Mouse (Mus musculus): ENCODE data around the gene Rmnd5b. TPM values are rescaled to one million over a fixed set of nuclear protein-coding genes. Genes with fewer than 3 reads are reported as not detected.
A peak's percentile ranks its signal among the peaks of the same experiment; 100 is the strongest.
"Not testable (repeated sequence)": the region's sequence is repeated elsewhere in the genome, so short reads cannot be mapped to it uniquely, and the experiment has no call there.

Rmnd5b gene
- polyA plus RNA-seq, 1 experiment from 2014 or later, result 49.9 TPM

GRCm38 (mm10) chr11:51636323-51636684, 608 bp upstream of the Rmnd5b start:
- Histone ChIP-seq H3K27ac (peak overlapping the region; percentile 85), H3K4me3 (peak overlapping the region; percentile 80), H3K9me3 (no peaks in the 10 kb centered on the region), H3K36me3 (no peaks in the 10 kb centered on the region), H3K27me3 (no peaks in the 10 kb centered on the region), H3K4me2 (peak overlapping the region; percentile 81), H3K4me1 (peaks cover 24% of the 10 kb centered on the region), H3K9ac (peak overlapping the region; percentile 79)
- WGBS, result 3% methylated on average over 6 of the region's 6 CpGs
- ATAC-seq (ENCODE audit: insufficient number of reproducible peaks, insufficient read depth, low FRiP score, low TSS enrichment, low read depth), result no peak

GRCm38 (mm10) chr11:51635127-51635524, 570 bp downstream of the Rmnd5b start:
- Histone ChIP-seq H3K27me3 (no peaks in the 10 kb centered on the region), H3K4me3 (peak overlapping the region; percentile 80), H3K36me3 (no peaks in the 10 kb centered on the region), H3K9ac (peak overlapping the region; percentile 79), H3K27ac (peak overlapping the region; percentile 85), H3K4me2 (peak overlapping the region; percentile 81), H3K9me3 (no peaks in the 10 kb centered on the region), H3K4me1 (peaks cover 24% of the 10 kb centered on the region)
- 18% methylated on average over 6 of the region's 6 CpGs for WGBS
- no peak for ATAC-seq (ENCODE audit: insufficient number of reproducible peaks, insufficient read depth, low FRiP score, low TSS enrichment, low read depth)

- no peak overlapping the region for H3K4me2 ChIP-seq
- H3K4me1 ChIP-seq, result peaks cover 24% of the 10 kb centered on the region
- no peak overlapping the region for H3K9ac ChIP-seq
- H3K36me3 ChIP-seq, result peaks cover 8% of the 10 kb centered on the region; the same call in 1 of the 2 replicates
- no peaks in the 10 kb centered on the region for H3K9me3 ChIP-seq
- H3K27ac ChIP-seq, result no peak overlapping the region
- no peak overlapping the region for H3K4me3 ChIP-seq
- no peak for ATAC-seq (ENCODE audit: insufficient number of reproducible peaks, insufficient read depth, low FRiP score, low TSS enrichment, low read depth)
- WGBS, result 90% methylated on average over 3 of the region's 3 CpGs
- no peaks in the 10 kb centered on the region for H3K27me3 ChIP-seq
These were observed 2.0 kb downstream of the Rmnd5b start for GRCm38 (mm10) chr11:51633721-51634120.

- not testable (repeated sequence) for H3K4me2 ChIP-seq; H3K9me3 ChIP-seq; H3K4me3 ChIP-seq; H3K27ac ChIP-seq; ATAC-seq (ENCODE audit: insufficient number of reproducible peaks, insufficient read depth, low FRiP score, low TSS enrichment, low read depth); H3K9ac ChIP-seq; H3K27me3 ChIP-seq
- peaks cover 23% of the 10 kb centered on the region for H3K4me1 ChIP-seq
- 94% methylated on average over 7 of the region's 7 CpGs for WGBS
- peaks cover 11% of the 10 kb centered on the region; the same call in 1 of the 2 replicates for H3K36me3 ChIP-seq
These were observed 2.5 kb downstream of the Rmnd5b start for GRCm38 (mm10) chr11:51633200-51633599.

- Histone ChIP-seq H3K27me3 (no peaks in the 10 kb centered on the region), H3K9me3 (no peaks in the 10 kb centered on the region), H3K27ac (no peak overlapping the region), H3K4me3 (no peak overlapping the region), H3K9ac (0 out of 2 replicates have a peak overlapping the region, but pooled peaks have one; percentile 8), H3K36me3 (peaks cover 20% of the 10 kb centered on the region), H3K4me2 (no peak overlapping the region), H3K4me1 (peaks cover 16% of the 10 kb centered on the region)
- WGBS, result 84% methylated on average over 6 of the region's 6 CpGs
- ATAC-seq (ENCODE audit: insufficient number of reproducible peaks, insufficient read depth, low FRiP score, low TSS enrichment, low read depth), result no peak
These were observed 3.5 kb downstream of the Rmnd5b start for GRCm38 (mm10) chr11:51632130-51632753.

- H3K36me3 ChIP-seq, result peaks cover 43% of the 10 kb centered on the region
- WGBS, result 84% methylated on average over 15 of the region's 15 CpGs
- no peak overlapping the region for H3K4me3 ChIP-seq
- no peak overlapping the region for H3K4me2 ChIP-seq
- peaks cover 7% of the 10 kb centered on the region for H3K4me1 ChIP-seq
- H3K9ac ChIP-seq, result no peak overlapping the region
- H3K9me3 ChIP-seq, result no peaks in the 10 kb centered on the region
- H3K27me3 ChIP-seq, result no peaks in the 10 kb centered on the region
- no peak for ATAC-seq (ENCODE audit: insufficient number of reproducible peaks, insufficient read depth, low FRiP score, low TSS enrichment, low read depth)
- H3K27ac ChIP-seq, result no peak overlapping the region
These were observed 5.9 kb downstream of the Rmnd5b start for GRCm38 (mm10) chr11:51629651-51630314.

- Histone ChIP-seq H3K4me2 (no peak overlapping the region), H3K36me3 (peaks cover 62% of the 10 kb centered on the region), H3K27ac (no peak overlapping the region), H3K4me1 (no peaks in the 10 kb centered on the region), H3K9ac (no peak overlapping the region), H3K9me3 (no peaks in the 10 kb centered on the region), H3K4me3 (no peak overlapping the region), H3K27me3 (no peaks in the 10 kb centered on the region)
- 84% methylated on average over 8 of the region's 8 CpGs for WGBS
- ATAC-seq (ENCODE audit: insufficient number of reproducible peaks, insufficient read depth, low FRiP score, low TSS enrichment, low read depth), result no peak
These were observed 7.8 kb downstream of the Rmnd5b start for GRCm38 (mm10) chr11:51627907-51628306.

- WGBS, result 92% methylated on average over 9 of the region's 9 CpGs
- Histone ChIP-seq H3K4me3 (no peak overlapping the region), H3K27me3 (no peaks in the 10 kb centered on the region), H3K27ac (no peak overlapping the region), H3K4me2 (no peak overlapping the region), H3K36me3 (peaks cover 67% of the 10 kb centered on the region), H3K4me1 (no peaks in the 10 kb centered on the region), H3K9me3 (no peaks in the 10 kb centered on the region), H3K9ac (no peak overlapping the region)
- ATAC-seq (ENCODE audit: insufficient number of reproducible peaks, insufficient read depth, low FRiP score, low TSS enrichment, low read depth), result no peak
These were observed 8.3 kb downstream of the Rmnd5b start for GRCm38 (mm10) chr11:51627425-51627824.

GRCm38 (mm10) chr11:51625187-51625820, 10.4 kb downstream of the Rmnd5b start:
- Histone ChIP-seq H3K4me1 (peaks cover 11% of the 10 kb centered on the region), H3K27ac (no peak overlapping the region), H3K9ac (0 out of 2 replicates have a peak overlapping the region, but pooled peaks have one; percentile 16), H3K9me3 (no peaks in the 10 kb centered on the region), H3K27me3 (no peaks in the 10 kb centered on the region), H3K4me3 (no peak overlapping the region), H3K4me2 (no peak overlapping the region), H3K36me3 (peaks cover 79% of the 10 kb centered on the region)
- no peak for ATAC-seq (ENCODE audit: insufficient number of reproducible peaks, insufficient read depth, low FRiP score, low TSS enrichment, low read depth)
- 83% methylated on average over 5 of the region's 5 CpGs for WGBS

GRCm38 (mm10) chr11:51622971-51623491, 12.7 kb downstream of the Rmnd5b start:
- no peak for ATAC-seq (ENCODE audit: insufficient number of reproducible peaks, insufficient read depth, low FRiP score, low TSS enrichment, low read depth)
- 82% methylated on average over 7 of the region's 7 CpGs for WGBS
- Histone ChIP-seq H3K4me3 (no peak overlapping the region), H3K36me3 (peaks cover 67% of the 10 kb centered on the region), H3K27ac (no peak overlapping the region), H3K4me2 (no peak overlapping the region), H3K9me3 (no peaks in the 10 kb centered on the region), H3K27me3 (no peaks in the 10 kb centered on the region), H3K9ac (no peak overlapping the region), H3K4me1 (peaks cover 13% of the 10 kb centered on the region)

- Histone ChIP-seq H3K4me3 (no peak overlapping the region), H3K36me3 (peaks cover 54% of the 10 kb centered on the region), H3K4me1 (peaks cover 13% of the 10 kb centered on the region), H3K4me2 (no peak overlapping the region), H3K27me3 (no peaks in the 10 kb centered on the region), H3K27ac (no peak overlapping the region), H3K9ac (no peak overlapping the region), H3K9me3 (no peaks in the 10 kb centered on the region)
- ATAC-seq (ENCODE audit: insufficient number of reproducible peaks, insufficient read depth, low FRiP score, low TSS enrichment, low read depth), result no peak
- 90% methylated on average over 2 of the region's 2 CpGs for WGBS
These were observed 13.9 kb downstream of the Rmnd5b start for GRCm38 (mm10) chr11:51621776-51622175.

Measured in embryonic facial prominence, embryonic 13.5 days (tissue).